ENCODE assay signal across 17 mouse cellular contexts in the genomic region with DNA sequence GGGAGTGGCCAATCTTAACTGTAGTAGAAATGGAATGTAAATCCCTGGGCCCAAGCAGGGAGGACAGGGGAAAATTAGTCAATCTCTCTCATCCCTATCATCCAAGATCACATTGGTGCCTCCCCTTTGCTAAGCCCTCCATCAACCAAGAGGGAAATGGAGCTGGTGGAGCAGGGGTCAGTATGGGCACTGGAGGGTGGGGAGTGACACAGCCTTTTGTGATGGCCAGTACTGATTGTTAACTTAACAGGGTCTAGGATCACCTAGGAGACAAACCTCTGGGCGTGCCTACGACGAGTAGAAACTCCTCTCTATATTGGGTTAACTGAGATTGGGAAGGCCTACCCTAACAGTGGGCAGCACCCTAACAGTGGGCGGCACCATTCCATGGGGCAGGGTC. TPM values are rescaled to one million over a fixed set of nuclear protein-coding genes. Genes with fewer than 3 reads are reported as not detected.
"Had no signal": no experiment of that assay in that cellular context is flagged by ENCODE, and none has a peak within 500 bp of the region (broad histone marks: within the 10 kb centered on the region; RNA-seq: fewer than 3 reads in every experiment).

No protein-coding gene starts in this region.

- H3K9me3 ChIP-seq: neural tube, embryonic 13.5 days; neural tube, embryonic 15.5 days; stomach, embryonic 15.5 days had no signal

- DNase-seq: retina, postnatal 1 day; right cerebral cortex, adult 18-20 months; right cerebral cortex, postnatal 14 days; right cerebral cortex, postnatal 25 days; right cerebral cortex, postnatal 4 days; spleen, adult 18-20 months; thymus, adult 18-20 months; thymus, adult 2 months; thymus, postnatal 14 days; thymus, postnatal 25 days; thymus, postnatal 36 days; thymus, postnatal 4 days had no signal

- H3K9ac ChIP-seq: neural tube, embryonic 13.5 days; neural tube, embryonic 15.5 days; stomach, embryonic 15.5 days had no signal

- H3K27ac ChIP-seq: neural tube, embryonic 13.5 days; neural tube, embryonic 15.5 days; stomach, embryonic 15.5 days; stomach, postnatal 0 days had no signal

- H3K4me2 ChIP-seq: neural tube, embryonic 13.5 days; neural tube, embryonic 15.5 days; stomach, embryonic 15.5 days had no signal

- H3K4me3 ChIP-seq: neural tube, embryonic 13.5 days; neural tube, embryonic 15.5 days; stomach, embryonic 15.5 days had no signal

- H3K4me1 ChIP-seq: neural tube, embryonic 13.5 days; stomach, embryonic 15.5 days had no signal

- H3K36me3 ChIP-seq: neural tube, embryonic 13.5 days; neural tube, embryonic 15.5 days; stomach, embryonic 15.5 days had no signal

- H3K27me3 ChIP-seq: stomach, embryonic 15.5 days had no signal

RNA-seq across cellular contexts. Expression of a gene that starts 55.1 kb away (rescaled TPM):
- polyA plus RNA-seq: spleen, adult 2 months had no signal
